Mouse (Mus musculus): ENCODE data around the gene Nip7.
"Not testable (repeated sequence)": the region's sequence is repeated elsewhere in the genome, so short reads cannot be mapped to it uniquely, and the experiment has no call there.

DNA sequence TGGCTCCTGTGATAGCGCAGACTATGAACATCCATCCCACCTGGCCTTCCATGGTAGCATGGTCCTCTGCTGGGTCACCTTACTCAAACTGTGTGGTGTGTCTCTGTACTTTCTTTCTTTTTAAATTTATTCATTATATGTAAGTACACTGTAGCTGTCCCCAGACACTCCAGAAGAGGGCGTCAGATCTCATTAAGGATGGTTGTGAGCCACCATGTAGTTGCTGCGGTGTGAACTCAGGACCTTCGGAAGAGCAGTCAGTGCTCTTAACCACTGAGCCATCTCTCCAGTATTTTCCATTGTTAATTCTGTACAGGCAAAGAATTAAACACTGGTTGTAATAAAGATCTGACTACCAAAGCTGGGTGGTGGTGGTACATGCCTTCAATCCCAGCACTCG lies 51.4 kb downstream of the Nip7 start:
- TF ChIP-seq GATA1 (IDR thresholded peaks at IDR 0.05; ENCODE audit: borderline replicate concordance, low read length); FLI1 (IDR thresholded peaks at IDR 0.05; ENCODE audit: low read length): not testable (repeated sequence)
